In the genomic region with DNA sequence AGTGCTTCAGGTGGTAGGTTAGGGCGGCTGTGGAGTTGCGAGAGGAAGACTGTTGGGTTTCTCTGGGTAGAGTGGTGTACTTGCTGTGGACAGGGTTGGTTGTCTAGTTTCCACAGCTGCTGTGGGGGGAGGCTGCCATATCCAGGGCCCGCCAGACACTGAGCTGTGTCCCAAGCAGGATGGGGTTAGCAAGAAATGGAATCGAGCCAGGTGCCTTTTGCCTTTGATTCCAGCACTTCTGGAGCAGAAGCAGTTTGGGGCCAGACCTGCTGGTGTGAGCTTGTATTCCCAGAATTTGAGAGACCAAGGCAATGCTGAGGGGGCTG, we compare ENCODE assay signal across 8 mouse cellular contexts. TPM values are rescaled to one million over a fixed set of nuclear protein-coding genes. Genes with fewer than 3 reads are reported as not detected.
DNase-seq lines count a peak whose midpoint lies in the region; ATAC-seq and TF ChIP-seq lines count a peak whose summit lies in the region.

No protein-coding gene starts in this region.

- no peaks in the 10 kb centered on the region for H3K27me3 ChIP-seq in kidney, adult 2 months (replicated peaks; ENCODE audit: control insufficient read depth, insufficient read depth, low read length)
- H3K27me3 ChIP-seq in midbrain, embryonic 13.5 days = no peaks in the 10 kb centered on the region

- H3K4me2 ChIP-seq in midbrain, embryonic 13.5 days (replicated peaks) = peak overlapping the region; percentile 92

- no peak for TF ChIP-seq CTCF in layer of hippocampus, adult 2 months (conservative IDR thresholded peaks at IDR 0.05)
- no peak for TF ChIP-seq CTCF in embryonic fibroblast, embryonic 13.5 days (IDR thresholded peaks at IDR 0.05; ENCODE audit: borderline replicate concordance, insufficient read depth, low read length)
- no peak for TF ChIP-seq CTCF in kidney, adult 2 months (conservative IDR thresholded peaks at IDR 0.05; ENCODE audit: insufficient read depth, insufficient read length, low read depth, low read length)

- H3K4me1 ChIP-seq in embryonic fibroblast, embryonic 13.5 days (ENCODE audit: control insufficient read depth, insufficient read depth, low read length) = no peaks in the 10 kb centered on the region; the same call in 1 of the 2 replicates
- H3K4me1 ChIP-seq in kidney, adult 2 months (ENCODE audit: control insufficient read depth, insufficient read depth, low read length) = peaks cover 24% of the 10 kb centered on the region
- peaks cover 31% of the 10 kb centered on the region for H3K4me1 ChIP-seq in midbrain, embryonic 13.5 days (replicated peaks)

- peak overlapping the region; percentile 97 for H3K4me3 ChIP-seq in layer of hippocampus, adult 2 months
- peak overlapping the region; percentile 76 for H3K4me3 ChIP-seq in embryonic fibroblast, embryonic 13.5 days (ENCODE audit: insufficient read depth, low read length)
- peak overlapping the region; percentile 91; the same call in 1 of the 2 replicates for H3K4me3 ChIP-seq in kidney, adult 2 months (ENCODE audit: insufficient read depth, low read depth, low read length)
- peak overlapping the region; percentile 97 for H3K4me3 ChIP-seq in midbrain, embryonic 13.5 days (replicated peaks)

- ATAC-seq in midbrain, embryonic 13.5 days = no peak
- ATAC-seq in erythroid progenitor cell, adult 5-6 weeks (replicated peaks; ENCODE audit: low FRiP score, poor library complexity, severe bottlenecking) = no peak

- TF ChIP-seq POLR2A in embryonic fibroblast, embryonic 13.5 days (IDR thresholded peaks at IDR 0.05; ENCODE audit: low read depth, low read length) = no peak
- TF ChIP-seq POLR2A in kidney, adult 2 months (IDR thresholded peaks at IDR 0.05; ENCODE audit: low read depth, low read length) = no peak

- WGBS in kidney, adult 2 months = 23% methylated on average over 4 of the region's 4 CpGs
- WGBS in midbrain, embryonic 13.5 days = 79% methylated on average over 4 of the region's 4 CpGs

- H3K27ac ChIP-seq in layer of hippocampus, adult 2 months = peak overlapping the region; percentile 97; the same call in 1 of the 2 replicates
- H3K27ac ChIP-seq in embryonic fibroblast, embryonic 13.5 days (ENCODE audit: insufficient read depth, low read length) = no peak overlapping the region
- peak overlapping the region; percentile 16; the same call in 1 of the 2 replicates for H3K27ac ChIP-seq in kidney, adult 2 months (ENCODE audit: insufficient read depth, low read depth, low read length)
- H3K27ac ChIP-seq in midbrain, embryonic 13.5 days = no peak overlapping the region

- peak overlapping the region; percentile 100 for H3K9ac ChIP-seq in midbrain, embryonic 13.5 days (replicated peaks)

- no peaks in the 10 kb centered on the region; the same call in 1 of the 2 replicates for H3K36me3 ChIP-seq in kidney, adult 2 months (ENCODE audit: control insufficient read depth, insufficient read depth, low read length)
- H3K36me3 ChIP-seq in midbrain, embryonic 13.5 days = peaks cover 52% of the 10 kb centered on the region

- no peaks in the 10 kb centered on the region for H3K9me3 ChIP-seq in midbrain, embryonic 13.5 days

- DNase-seq in layer of hippocampus, adult 2 months (ENCODE audit: low spot score in 2 of 2) = no peak
- no peak for DNase-seq in layer of hippocampus, postnatal 25 days (ENCODE audit: extremely low spot score in 1 of 2, low spot score in 1 of 2)
- DNase-seq in kidney, adult 2 months = peak; percentile 73
- DNase-seq in thymus, postnatal 0 days (ENCODE audit: low spot score) = no peak
- no peak for DNase-seq in left cerebral cortex, adult 18-20 months (ENCODE audit: low spot score in 2 of 2)

RNA-seq across cellular contexts. Expression of gene Rps19, which starts 2.1 kb away (rescaled TPM):
- 100 to 1,000 TPM; 501 to 525 TPM for total RNA-seq in layer of hippocampus, adult 2 months (2021)
- total RNA-seq in layer of hippocampus, postnatal 25 days (2021) = 100 to 1,000 TPM; 446 to 548 TPM
- polyA plus RNA-seq in embryonic fibroblast, embryonic 13.5 days (2011; ENCODE audit: insufficient read length, low read depth, missing spikeins) = 1,421 and 1,560 TPM in 2 replicates
- polyA plus RNA-seq in kidney, adult 2 months (2012; rRNA removed) = 468 and 618 TPM in 2 replicates
- polyA plus RNA-seq in midbrain, embryonic 13.5 days (2015; fragmentation: Nextera tagmentation; extraction: Ambion mirVana) = 1,308 and 1,443 TPM in 2 replicates
- total RNA-seq in erythroid progenitor cell, adult 5-6 weeks (2015; ENCODE audit: low replicate concordance) = 818 and 840 TPM in 2 replicates
- total RNA-seq in erythroid progenitor cell, adult 5-6 weeks (2017; ENCODE audit: low replicate concordance) = 217 and 310 TPM in 2 replicates
- polyA plus RNA-seq in thymus, postnatal 0 days (2015; fragmentation: Nextera tagmentation; extraction: Ambion mirVana) = 2,922 and 3,108 TPM in 2 replicates
- 100 to 1,000 TPM; 511 to 584 TPM for total RNA-seq in left cerebral cortex, adult 18-20 months (2021)

RNA-seq across cellular contexts. Expression of gene Cd79a, which starts 10.9 kb away (rescaled TPM):
- not detected for total RNA-seq in layer of hippocampus, adult 2 months (2021)
- under 1 TPM in 1 of 2 experiments, not detected in 1; 0.42 TPM for total RNA-seq in layer of hippocampus, postnatal 25 days (2021)
- not detected in 2 replicates for polyA plus RNA-seq in embryonic fibroblast, embryonic 13.5 days (2011; ENCODE audit: insufficient read length, low read depth, missing spikeins)
- polyA plus RNA-seq in kidney, adult 2 months (2012; rRNA removed) = 2.0 and 27.1 TPM in 2 replicates
- polyA plus RNA-seq in midbrain, embryonic 13.5 days (2015; fragmentation: Nextera tagmentation; extraction: Ambion mirVana) = 0.35 and 0.40 TPM in 2 replicates
- total RNA-seq in erythroid progenitor cell, adult 5-6 weeks (2015; ENCODE audit: low replicate concordance) = 56.2 and 74.6 TPM in 2 replicates
- total RNA-seq in erythroid progenitor cell, adult 5-6 weeks (2017; ENCODE audit: low replicate concordance) = 12.7 and 14.7 TPM in 2 replicates
- polyA plus RNA-seq in thymus, postnatal 0 days (2015; fragmentation: Nextera tagmentation; extraction: Ambion mirVana) = 1.1 and 1.5 TPM in 2 replicates
- total RNA-seq in left cerebral cortex, adult 18-20 months (2021) = under 1 TPM; 0.30 to 0.77 TPM

RNA-seq across cellular contexts. Expression of gene Dmrtc2, which starts 16.4 kb away (rescaled TPM):
- not detected for total RNA-seq in layer of hippocampus, adult 2 months (2021)
- not detected for total RNA-seq in layer of hippocampus, postnatal 25 days (2021)
- not detected in 2 replicates for polyA plus RNA-seq in embryonic fibroblast, embryonic 13.5 days (2011; ENCODE audit: insufficient read length, low read depth, missing spikeins)
- 0.11 TPM in 1 of 2 replicates, not detected in the other for polyA plus RNA-seq in kidney, adult 2 months (2012; rRNA removed)
- polyA plus RNA-seq in midbrain, embryonic 13.5 days (2015; fragmentation: Nextera tagmentation; extraction: Ambion mirVana) = not detected in 2 replicates
- total RNA-seq in erythroid progenitor cell, adult 5-6 weeks (2015; ENCODE audit: low replicate concordance) = not detected in 2 replicates
- not detected in 2 replicates for total RNA-seq in erythroid progenitor cell, adult 5-6 weeks (2017; ENCODE audit: low replicate concordance)
- polyA plus RNA-seq in thymus, postnatal 0 days (2015; fragmentation: Nextera tagmentation; extraction: Ambion mirVana) = 0.08 and 0.10 TPM in 2 replicates
- total RNA-seq in left cerebral cortex, adult 18-20 months (2021) = not detected

RNA-seq across cellular contexts. Expression of gene Arhgef1, which starts 16.4 kb away (rescaled TPM):
- total RNA-seq in layer of hippocampus, adult 2 months (2021) = 10 to 100 TPM; 88.3 to 100.0 TPM
- 10 to 100 TPM; 57.9 to 98.4 TPM for total RNA-seq in layer of hippocampus, postnatal 25 days (2021)
- 65.6 and 68.7 TPM in 2 replicates for polyA plus RNA-seq in embryonic fibroblast, embryonic 13.5 days (2011; ENCODE audit: insufficient read length, low read depth, missing spikeins)
- 92.6 and 111 TPM in 2 replicates for polyA plus RNA-seq in kidney, adult 2 months (2012; rRNA removed)
- polyA plus RNA-seq in midbrain, embryonic 13.5 days (2015; fragmentation: Nextera tagmentation; extraction: Ambion mirVana) = 46.7 and 59.2 TPM in 2 replicates
- 36.4 and 59.1 TPM in 2 replicates for total RNA-seq in erythroid progenitor cell, adult 5-6 weeks (2015; ENCODE audit: low replicate concordance)
- 35.8 and 40.3 TPM in 2 replicates for total RNA-seq in erythroid progenitor cell, adult 5-6 weeks (2017; ENCODE audit: low replicate concordance)
- polyA plus RNA-seq in thymus, postnatal 0 days (2015; fragmentation: Nextera tagmentation; extraction: Ambion mirVana) = 244 and 341 TPM in 2 replicates
- 10 to 100 TPM; 57.1 to 74.1 TPM for total RNA-seq in left cerebral cortex, adult 18-20 months (2021)

RNA-seq across cellular contexts. Expression of gene Lypd4, which starts 16.5 kb away (rescaled TPM):
- total RNA-seq in layer of hippocampus, adult 2 months (2021) = not detected
- not detected for total RNA-seq in layer of hippocampus, postnatal 25 days (2021)
- not detected in 2 replicates for polyA plus RNA-seq in embryonic fibroblast, embryonic 13.5 days (2011; ENCODE audit: insufficient read length, low read depth, missing spikeins)
- 0.14 and 0.23 TPM in 2 replicates for polyA plus RNA-seq in kidney, adult 2 months (2012; rRNA removed)
- polyA plus RNA-seq in midbrain, embryonic 13.5 days (2015; fragmentation: Nextera tagmentation; extraction: Ambion mirVana) = not detected in 2 replicates
- not detected in 2 replicates for total RNA-seq in erythroid progenitor cell, adult 5-6 weeks (2015; ENCODE audit: low replicate concordance)
- not detected in 2 replicates for total RNA-seq in erythroid progenitor cell, adult 5-6 weeks (2017; ENCODE audit: low replicate concordance)
- polyA plus RNA-seq in thymus, postnatal 0 days (2015; fragmentation: Nextera tagmentation; extraction: Ambion mirVana) = not detected in 2 replicates
- total RNA-seq in left cerebral cortex, adult 18-20 months (2021) = not detected

Comparison
In these comparisons a context has a peak if more than half of its experiments do, and no peak if none do; other contexts are left out.
1. H3K27ac ChIP-seq: peak in layer of hippocampus, adult 2 months (single experiment) and kidney, adult 2 months (single experiment); none in embryonic fibroblast, embryonic 13.5 days (single experiment) and midbrain, embryonic 13.5 days (single experiment).
2. RNA of gene Cd79a, which starts 10.9 kb away (total RNA-seq): 12.7 to 74.6 TPM in erythroid progenitor cell, adult 5-6 weeks; 0.30 to 0.77 TPM in left cerebral cortex, adult 18-20 months, 0.42 TPM in layer of hippocampus, postnatal 25 days and not detected in layer of hippocampus, adult 2 months; every median in the first group is over 4 times any median in the second.
3. Peak in every context shown above with its lines, with median percentiles within 50 percentile points of each other: H3K4me3 ChIP-seq.